Mouse (Mus musculus) heart, postnatal 14 days (tissue): ENCODE measurements around the gene Ifit1bl1. TPM values are rescaled to one million over a fixed set of nuclear protein-coding genes. Genes with fewer than 3 reads are reported as not detected.
A peak's percentile ranks its signal among the peaks of the same experiment; 100 is the strongest.
"Not testable (repeated sequence)": the region's sequence is repeated elsewhere in the genome, so short reads cannot be mapped to it uniquely, and the experiment has no call there.

Experiments
- DNase-seq, 2 experiments: peaks; one replicate each; pipeline ENCODE4 v3.0.0; 2021 to 2022
- intact Hi-C: fragments of 180-260 bp; cut with DNase I; formaldehyde crosslinking; loops from one replicate; pipeline ENCODE4 v1.15.1; 2025
- total RNA-seq, 2 experiments: library from RNA; stranded (reverse); gene quantifications; 2 replicates each; pipeline ENCODE4 v1.2.3; 2021

Ifit1bl1 gene
- total RNA-seq, 2 experiments from 2014 or later = 0.88 to 1.00 TPM

DNA sequence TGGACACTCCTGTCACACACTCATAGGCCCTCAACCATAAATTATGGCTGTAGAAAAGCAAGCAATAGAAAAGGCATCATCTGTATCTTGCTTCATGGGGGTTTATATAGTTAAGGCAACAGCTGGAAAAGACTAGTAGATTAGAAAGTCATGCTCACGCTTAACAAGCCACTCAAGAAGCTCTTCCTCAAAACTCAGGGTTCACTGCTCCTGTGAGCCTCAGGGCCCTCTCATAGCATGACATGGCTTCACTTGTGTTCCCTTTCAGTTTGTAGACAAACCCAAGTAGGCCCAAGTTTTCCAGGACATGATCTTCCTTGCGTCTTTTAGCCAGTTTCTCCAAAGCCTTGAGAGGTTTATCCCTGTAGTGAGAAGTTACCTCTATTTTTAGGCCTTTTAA is 8.3 kb downstream of the Ifit1bl1 start:
- DNase-seq = no peak
- intact Hi-C loops = no loop called here

DNA sequence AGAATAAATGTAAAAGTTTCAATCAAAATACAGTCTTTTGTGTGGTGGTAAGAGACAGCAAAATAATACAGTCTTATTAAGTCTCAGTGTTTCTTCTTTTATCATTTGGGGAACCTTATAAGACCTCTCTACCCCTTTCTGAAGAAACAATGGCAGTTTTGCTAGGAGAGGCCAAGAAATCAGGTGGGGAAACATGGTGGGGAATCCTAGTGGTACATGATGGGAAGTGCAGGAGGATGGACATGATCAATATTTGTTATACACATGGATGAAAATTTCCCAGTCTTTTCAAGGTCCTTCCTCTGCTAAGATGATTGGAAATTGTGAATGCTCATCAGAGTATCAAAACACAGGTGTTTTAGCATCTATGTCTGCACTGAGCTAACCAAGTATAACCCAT is 12.8 kb downstream of the Ifit1bl1 start:
- intact Hi-C loops = loop anchor here (2.0 kb wide), 1 partner anchor 18 kb away; the partner anchor contains the start of gene Ifit3b
- no peak for DNase-seq

DNA sequence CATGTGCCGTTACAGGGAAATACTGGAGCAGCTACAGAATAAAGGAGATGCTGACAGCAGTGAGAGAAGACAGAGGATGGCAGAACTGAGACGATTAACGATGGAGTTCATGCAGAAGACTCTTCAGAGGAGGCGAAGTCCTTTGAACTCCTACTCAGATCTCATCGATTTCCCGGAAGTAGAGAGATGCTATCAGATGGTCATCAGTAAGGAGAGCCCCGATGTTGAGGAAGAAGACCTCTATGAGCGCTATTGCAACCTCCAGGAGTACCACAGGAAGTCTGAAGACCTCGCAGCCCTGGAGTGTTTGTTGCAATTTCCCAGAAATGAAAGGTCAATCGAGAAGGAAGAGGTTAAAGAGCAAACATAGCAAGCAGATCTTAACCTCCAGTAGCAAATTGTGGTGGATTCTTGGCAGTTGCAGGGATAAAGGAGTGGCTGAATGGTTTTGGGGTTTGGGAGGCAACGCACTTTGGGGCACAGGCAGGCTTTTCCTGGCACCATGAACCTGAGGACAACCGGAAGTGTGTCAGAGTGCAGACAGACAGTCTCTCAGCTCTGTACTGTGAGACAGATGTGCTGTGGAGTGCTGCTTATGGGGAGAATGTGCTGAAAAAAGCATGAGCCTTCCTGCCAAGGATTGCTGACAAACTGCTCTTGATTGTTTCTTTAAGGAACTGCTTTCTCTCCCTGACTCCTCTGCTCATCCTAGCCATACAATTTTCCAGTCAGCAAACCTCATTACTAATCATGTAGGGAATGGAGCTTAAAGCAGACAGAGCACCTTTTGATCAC is 13.7 kb downstream of the Ifit1bl1 start:
- DNase-seq = not testable (repeated sequence)
- intact Hi-C loops = loop anchor here (2.0 kb wide), 1 partner anchor 19 kb away; the partner anchor contains the start of gene Ifit3b

DNA sequence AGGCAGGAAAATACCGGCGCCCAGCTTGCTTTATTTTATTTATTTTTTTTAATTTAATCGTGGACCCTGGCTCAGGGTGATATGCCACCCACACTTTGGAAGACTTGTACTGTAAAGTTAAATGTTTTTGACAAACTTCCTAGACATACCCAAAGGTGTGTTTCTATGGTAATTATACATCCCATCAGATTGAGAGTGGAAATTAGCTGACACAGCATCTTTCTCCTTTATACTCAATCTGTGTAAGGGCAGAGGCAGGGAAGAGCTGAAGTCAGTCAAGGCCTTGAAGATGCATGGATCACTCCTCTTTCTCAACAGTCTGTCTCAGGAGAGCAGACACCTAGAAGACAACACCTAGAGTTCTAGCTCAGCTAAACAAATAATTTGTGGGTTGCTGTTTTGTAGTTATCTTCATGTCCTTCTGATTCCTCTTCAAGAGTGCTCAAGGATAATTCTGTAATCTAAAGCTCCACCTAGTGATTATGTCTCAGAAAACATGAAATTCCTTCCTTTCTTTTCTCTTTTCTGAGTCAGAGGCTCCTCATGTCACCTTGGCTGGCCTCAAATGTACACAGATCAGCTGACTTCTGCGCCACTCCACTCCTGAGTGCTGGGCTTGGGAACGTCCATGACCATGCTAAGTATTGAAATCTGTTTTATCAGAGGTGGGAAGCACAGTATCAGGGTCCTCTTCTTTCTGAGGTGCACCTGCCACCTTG is 15.9 kb downstream of the Ifit1bl1 start:
- DNase-seq, intact Hi-C loops: not testable (repeated sequence)

DNA sequence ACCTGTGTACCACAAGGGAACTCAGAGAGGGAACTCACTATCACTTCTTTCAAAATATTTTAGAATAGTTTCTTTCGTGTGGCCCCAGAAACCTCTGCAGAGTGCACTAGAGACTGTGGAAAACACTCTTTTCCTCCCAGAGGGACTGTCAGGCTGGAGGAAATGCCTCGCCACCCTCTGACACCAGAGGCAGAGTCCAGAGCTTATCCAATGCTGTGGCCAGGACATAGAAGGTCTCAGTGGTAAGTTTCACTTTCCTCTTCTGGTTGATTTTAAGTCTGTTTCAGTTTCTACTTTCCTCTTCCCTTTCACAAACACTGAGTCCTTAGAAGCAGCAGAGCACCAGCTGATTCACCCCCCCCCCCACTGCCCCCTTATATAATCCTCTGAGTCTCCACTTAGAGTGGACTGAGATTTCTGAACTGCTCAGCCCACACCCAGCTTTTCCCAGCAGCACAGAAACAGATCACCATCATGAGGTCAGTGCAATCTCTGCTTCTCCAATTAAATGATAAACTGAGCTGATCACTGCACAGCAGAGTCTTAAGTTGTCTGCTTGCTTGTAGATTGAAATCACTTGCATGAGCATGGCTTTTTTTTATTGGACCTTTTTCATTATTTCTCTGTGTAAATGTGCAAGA is 18.5 kb downstream of the Ifit1bl1 start, which contains the start of gene Ifit3:
TSS of gene Ifit3 (plus strand) at position 406 of the 641 bp plus-strand sequence.
- DNase-seq = peak in 1 of 2 experiments; percentile 18

DNA sequence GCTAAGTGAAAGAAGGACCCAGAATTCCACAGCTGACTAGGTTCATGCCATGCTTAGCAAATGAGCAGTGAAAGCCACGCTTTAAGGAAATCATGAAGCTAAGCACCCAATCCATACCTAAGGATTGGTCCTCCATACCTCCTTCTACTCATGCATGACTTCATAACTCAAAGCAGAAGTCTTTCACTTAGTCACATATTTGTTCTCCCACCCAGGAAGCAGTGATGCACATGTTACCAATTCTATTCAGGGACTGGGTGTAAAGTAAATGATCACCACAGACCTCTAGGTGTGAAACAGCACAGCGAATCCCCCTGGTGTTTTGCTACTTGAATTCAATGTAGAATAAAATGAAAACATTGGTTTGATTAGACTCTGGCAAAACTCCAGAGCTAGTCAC is 19.1 kb downstream of the Ifit1bl1 start:
- intact Hi-C loops = loop anchor here (1.0 kb wide), 1 partner anchor 24 kb away; no protein-coding TSS in a partner anchor

More for the DNA sequence above, 18.5 kb downstream of the Ifit1bl1 start, which contains the start of gene Ifit3:
- intact Hi-C loops = not testable (repeated sequence)

DNA sequence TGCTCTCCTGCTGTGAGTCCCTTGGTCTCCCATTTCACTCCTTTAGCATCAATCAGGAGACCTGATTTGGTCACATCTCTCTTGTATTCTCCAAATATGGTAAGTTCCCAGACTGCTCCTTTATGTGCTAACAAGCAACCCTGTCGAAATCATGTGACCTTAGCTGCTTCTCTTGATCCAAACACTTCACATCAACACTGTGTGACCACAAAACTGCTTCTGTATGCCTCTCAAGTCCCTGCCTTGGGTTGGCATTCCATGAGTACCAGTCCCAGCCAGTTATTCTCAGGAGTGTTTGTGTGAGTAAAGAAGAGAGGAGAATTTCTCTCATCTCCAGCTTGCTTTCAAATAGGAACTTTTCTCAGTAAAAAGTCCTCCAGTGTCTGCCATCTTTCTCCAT is 24.6 kb downstream of the Ifit1bl1 start:
- DNase-seq = no peak

More for the DNA sequence above, 19.1 kb downstream of the Ifit1bl1 start:
- not testable (repeated sequence) for DNase-seq

DNA sequence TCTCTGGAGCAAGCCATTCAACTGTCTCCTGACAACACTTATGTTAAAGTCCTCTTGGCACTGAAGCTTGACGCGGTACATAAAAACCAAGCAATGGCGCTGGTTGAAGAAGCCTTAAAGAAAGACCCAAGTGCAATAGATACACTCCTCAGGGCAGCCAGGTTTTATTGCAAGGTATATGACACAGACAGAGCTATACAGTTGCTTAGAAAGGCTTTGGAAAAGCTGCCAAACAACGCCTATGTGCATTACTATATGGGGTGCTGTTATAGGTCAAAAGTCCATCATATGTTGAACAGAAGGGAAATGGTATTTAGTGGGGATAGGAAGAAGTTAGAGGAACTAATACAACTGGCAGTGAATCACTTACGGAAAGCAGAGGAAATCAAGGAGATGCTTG is 28.1 kb downstream of the Ifit1bl1 start:
- intact Hi-C loops = no loop called here
- no peak for DNase-seq

More for the DNA sequence above, 24.6 kb downstream of the Ifit1bl1 start:
- intact Hi-C loops = no loop called here

DNA sequence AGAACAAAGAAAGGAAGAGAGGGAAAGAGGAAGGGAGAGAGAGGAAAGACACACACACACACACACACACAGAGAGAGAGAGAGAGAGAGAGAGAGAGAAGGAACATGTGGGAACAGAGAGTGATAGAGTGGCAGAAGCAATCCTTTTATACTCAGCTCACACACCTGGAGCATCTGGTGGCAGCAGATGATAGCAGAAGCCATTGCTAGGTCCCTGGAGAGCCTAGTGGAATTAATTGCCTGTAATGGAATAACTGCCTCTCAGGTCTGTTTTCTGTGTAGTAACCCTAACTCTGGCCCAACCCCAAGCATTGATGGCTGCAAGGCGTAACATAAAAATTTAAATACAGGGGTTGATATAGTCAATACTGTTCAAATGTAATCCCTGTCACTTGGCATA is 30.7 kb downstream of the Ifit1bl1 start:
- intact Hi-C loops = no loop called here
- no peak for DNase-seq

DNA sequence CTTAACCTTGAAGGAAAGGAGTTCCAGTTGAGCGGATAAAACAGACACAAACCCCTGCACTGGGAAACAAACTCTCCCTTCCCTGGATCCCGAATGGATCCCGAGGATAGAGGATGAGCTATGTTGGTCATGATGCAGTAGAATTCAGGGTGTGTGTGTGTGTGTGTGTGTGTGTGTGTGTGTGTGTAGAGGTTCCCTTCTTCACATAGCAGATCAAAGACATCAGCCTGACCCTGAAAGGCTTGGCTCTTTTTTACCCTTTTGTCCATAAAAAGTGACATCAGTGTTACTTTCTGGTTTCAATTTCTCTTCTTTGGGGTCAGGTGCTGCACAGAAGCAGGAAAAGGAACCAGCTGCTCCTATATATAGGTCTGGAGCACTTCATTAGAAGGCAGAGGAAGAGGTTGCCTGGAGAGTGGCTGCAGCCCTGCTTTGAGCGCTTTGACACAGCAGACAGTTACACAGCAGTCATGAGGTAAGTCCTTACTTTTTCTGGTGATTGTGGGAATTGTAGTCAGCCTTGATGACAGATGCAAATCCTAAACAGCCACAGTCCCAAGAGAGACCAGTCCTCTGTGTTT is 31.8 kb downstream of the Ifit1bl1 start:
- no peak for DNase-seq
- intact Hi-C loops = no loop called here

DNA sequence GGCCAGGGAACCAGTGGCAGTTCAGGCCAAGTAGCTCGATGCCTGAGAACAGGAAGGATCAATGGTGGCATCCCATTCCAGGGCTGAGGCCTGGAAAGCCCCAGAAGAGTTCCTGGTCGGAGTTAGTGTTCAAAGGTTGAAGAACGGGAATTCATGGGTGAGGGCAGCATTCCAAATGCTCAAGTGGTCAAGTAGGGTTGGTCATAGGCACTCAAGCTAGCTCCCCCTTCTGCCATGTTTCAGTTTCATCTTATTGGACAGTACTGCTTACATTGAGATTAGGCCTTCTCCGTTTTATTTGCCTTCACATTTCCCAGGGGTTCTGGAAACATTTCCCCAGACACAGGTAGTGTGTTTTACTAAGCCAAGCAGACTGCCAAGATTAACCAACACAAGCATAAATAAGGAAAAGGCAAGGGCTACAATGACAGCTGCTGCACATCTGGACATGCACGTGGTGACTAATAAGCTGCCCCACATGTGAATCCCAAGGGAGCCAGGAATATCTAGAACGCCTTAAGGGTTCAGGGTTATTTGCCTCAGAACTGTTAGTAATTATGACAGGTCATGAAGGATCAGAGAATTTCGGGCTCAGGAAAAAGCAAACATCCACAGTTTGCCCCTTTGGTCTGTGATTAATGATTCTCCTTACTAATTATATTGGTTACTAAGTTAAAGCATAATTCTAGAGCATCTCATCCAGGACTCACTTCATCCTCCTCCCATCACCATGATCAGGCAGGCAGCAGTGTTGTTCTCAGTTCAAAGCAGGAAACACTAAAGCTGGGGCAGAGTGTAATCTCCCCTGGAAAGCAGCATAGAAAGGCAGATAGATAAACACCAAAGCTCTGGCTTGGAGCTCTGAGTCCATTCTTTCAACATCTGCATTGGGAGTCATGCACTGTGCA is 32.5 kb downstream of the Ifit1bl1 start:
- intact Hi-C loops = no loop called here
- DNase-seq = no peak

DNA sequence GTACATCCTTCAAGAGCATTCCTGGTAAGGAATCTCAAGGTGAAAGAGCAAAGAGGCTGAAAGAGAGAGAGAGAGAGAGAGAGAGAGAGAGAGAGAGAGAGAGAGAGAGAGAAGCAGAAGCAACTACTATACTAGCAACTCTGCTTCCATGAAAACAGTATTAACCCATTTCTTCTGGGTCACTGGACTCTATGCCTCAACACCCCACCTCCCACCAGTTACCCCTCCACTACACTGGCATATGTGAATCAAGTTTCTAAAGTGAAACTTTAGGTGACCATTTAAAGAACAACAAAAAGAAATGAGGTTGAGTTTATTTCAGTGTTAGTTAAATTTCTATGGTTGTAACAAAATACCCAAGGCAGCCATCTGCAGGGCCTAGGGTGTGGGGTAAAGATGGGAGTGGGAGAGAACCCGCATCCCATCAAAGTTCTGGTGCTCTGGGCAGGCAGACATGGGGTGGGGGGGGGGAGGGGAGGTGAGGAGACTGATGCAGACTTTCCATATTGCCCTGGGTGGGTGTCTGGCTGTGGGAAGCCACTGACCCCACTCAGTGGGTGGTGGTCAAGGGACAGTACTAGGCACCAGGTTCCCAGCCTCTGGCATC is 35.5 kb downstream of the Ifit1bl1 start:
- intact Hi-C loops = no loop called here

DNA sequence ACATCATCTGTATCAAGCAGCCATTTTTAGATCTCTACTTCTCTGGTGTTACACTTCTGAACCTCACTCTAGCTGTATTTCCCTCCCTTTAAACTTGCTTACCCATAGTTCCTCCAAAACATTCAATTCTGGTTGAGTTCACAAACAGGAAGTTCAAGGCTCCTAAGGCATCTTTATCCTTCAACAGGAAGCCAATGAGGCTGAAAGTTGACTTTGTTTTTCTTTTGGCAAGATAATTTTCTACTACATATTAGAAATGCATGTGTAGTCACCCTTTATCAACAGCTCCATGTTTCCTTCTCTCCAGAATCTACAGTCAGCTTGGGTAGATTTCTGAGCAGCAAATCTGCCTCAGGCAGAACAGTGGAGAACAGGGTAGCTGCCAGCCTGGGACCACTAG is 39.2 kb downstream of the Ifit1bl1 start:
- intact Hi-C loops = no loop called here
- DNase-seq = no peak

More for the DNA sequence above, 35.5 kb downstream of the Ifit1bl1 start:
- DNase-seq = no peak

DNA sequence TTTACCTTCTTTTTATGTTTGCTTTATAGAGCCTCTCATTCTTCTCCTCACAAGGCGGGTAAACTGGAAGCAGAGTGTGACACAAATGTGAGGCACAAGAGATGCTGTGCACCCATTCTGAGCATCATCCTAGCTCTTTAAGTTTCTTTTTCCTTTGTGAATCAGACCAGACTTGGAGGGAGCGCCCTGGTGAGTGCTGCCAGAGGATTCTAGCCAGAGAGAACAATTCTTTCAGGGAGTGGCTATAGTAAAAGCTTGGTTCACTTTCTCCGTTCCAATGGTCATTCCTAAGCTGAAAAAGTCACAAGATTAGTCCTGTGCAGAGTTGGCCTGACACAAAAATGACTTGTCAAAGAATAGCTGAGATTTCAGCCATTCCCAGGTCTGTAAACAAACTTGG is 45.1 kb downstream of the Ifit1bl1 start:
- intact Hi-C loops = loop anchor here (10.0 kb wide), 1 partner anchor 218 kb away; no protein-coding TSS in a partner anchor
- DNase-seq = peak in 1 of 2 experiments; percentile 37

DNA sequence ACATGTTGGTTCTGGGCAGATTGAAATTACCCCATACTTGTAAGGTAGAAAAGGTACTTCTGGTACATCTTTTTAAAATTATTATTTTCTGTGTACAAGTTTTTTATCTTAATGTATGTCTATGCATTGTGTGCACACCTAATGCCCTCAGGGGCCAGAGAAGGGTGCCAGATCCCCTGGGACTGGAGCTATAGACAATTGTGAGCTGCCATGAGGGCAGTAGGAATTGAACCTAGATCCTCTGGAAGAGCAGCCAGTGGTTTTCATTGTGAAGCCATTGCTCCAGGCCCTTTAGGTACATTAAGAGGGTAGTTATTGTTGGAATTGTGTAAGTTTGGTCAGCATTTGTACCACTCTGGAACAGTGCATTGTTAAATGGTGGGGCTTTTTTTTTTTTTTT is 47.7 kb downstream of the Ifit1bl1 start:
- intact Hi-C loops = loop anchor here (5.0 to 10.0 kb wide), 2 partner anchors 221 to 312 kb away; no protein-coding TSS in a partner anchor
- no peak for DNase-seq

DNA sequence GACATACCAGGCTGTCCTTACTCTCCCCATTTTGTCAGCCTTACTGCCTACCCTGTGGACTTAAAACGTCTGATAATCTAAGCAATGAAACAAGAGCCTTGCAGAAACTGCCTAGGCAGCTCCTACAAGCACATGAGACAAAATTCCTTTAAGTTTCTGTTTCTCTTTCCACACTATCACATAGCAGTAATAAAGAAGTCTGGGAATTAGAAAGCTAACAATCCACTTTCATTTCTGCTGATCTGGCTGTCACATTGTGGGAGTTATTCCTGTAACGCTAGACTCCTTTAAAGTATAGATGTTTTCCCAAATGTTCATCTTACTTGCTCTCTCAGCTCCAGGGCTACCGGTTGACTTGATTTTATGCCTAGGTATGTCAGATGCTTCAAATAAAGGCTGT is 48.2 kb downstream of the Ifit1bl1 start:
- intact Hi-C loops = loop anchor here (5.0 to 10.0 kb wide), 2 partner anchors 221 to 311 kb away; no protein-coding TSS in a partner anchor
- no peak for DNase-seq

DNA sequence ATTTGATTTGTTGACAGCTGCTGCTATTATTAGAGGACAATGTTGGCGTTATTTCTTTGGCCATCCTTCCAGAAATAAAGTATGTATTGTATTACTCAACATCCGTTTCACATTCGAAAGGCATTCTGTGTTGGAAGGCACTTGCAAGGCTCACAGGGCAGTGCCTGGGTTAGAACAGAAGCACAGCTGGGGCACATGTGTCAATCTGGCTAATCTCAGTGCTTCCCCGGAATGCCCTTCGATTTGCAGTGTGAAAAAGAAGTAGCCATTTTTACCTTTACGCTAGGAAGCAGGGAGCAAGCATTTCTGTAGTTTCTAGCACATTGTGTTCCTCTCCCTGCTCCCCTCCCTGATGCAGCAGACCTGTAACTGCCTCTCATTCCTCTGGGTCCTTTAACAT is 48.7 kb downstream of the Ifit1bl1 start:
- intact Hi-C loops = loop anchor here (5.0 to 10.0 kb wide), 2 partner anchors 222 to 311 kb away; no protein-coding TSS in a partner anchor
- peak in 1 of 2 experiments; percentile 25 for DNase-seq

DNA sequence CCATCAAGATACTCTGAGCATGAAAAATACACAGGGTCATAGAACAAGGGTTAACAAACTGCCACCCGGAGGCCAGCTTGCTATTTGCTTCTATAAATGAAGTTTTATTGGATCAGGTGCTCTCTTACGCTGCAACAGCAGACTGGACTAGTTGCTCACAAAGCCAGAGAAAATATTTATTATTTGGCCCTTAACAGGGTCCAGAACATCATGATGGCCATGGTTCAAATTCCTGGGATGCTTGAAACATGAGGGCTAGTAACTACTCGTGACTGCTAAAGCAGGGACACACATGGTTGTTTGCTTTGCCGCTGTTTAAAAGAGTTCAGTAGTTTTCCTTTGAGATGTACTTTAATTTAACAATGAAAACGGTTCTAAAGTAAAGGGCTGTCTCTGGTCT is 49.8 kb downstream of the Ifit1bl1 start:
- peak in 1 of 2 experiments; percentile 43 for DNase-seq
- intact Hi-C loops = loop anchor here (5.0 to 10.0 kb wide), 2 partner anchors 223 to 310 kb away; no protein-coding TSS in a partner anchor
